Mouse (Mus musculus) bone marrow macrophage, adult 2 months (primary cell): ENCODE data around the gene Aars2.

ENCODE experiments used
- CTCF ChIP-seq: IDR thresholded peaks from 2 replicates; pipeline ENCODE4 v1.5.1; 2012; ENCODE audit warnings: low read depth, mild to moderate bottlenecking, low read length, moderate library complexity
- POLR2A ChIP-seq: IDR thresholded peaks from 2 replicates; pipeline ENCODE4 v1.6.1; 2012; ENCODE audit warnings: mild to moderate bottlenecking, low read depth, low read length, borderline replicate concordance

DNA sequence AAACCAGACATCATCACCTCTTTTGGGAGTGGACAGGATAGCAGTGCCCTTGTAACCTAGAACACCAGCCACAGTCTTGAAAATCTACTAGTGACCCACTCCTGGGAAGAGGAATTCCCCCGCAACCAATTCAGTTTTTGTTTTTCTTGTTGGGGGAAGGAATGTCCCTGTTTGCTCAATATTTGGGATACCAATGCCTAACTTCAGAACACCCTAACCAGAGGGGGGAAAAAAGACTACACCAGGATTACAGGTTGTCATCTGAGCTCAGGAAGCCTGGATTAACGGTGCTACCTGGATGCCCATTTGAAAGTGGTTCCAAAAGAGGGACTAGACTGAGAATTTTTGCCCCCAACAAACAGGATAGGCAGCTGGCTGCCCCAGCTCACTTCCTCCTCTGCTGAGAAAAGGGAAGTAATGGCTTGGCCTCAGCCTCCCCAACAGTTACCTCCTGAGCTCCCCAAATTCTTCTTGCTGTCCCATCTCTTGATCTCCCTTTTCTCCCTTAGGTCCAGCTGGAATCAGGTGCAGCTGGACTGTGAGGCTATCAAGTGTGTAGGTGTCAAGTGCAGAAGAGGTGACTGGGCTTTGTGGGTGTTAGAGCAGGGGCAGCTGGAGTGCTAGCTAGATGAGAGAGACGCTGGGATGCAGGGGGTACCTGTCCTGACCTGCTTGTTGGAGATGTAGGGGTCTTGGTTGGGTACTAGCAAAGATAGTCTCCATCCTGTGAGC lies 50.0 kb downstream of the Aars2 start:
- TF ChIP-seq CTCF (no peak), POLR2A (no peak)
